Mouse (Mus musculus): ENCODE results near the gene Mertk. TPM values are rescaled to one million over a fixed set of nuclear protein-coding genes. Genes with fewer than 3 reads are reported as not detected.

The Mertk gene
- polyA plus RNA-seq, 1 experiment from 2014 or later, result 4.9 TPM

DNA sequence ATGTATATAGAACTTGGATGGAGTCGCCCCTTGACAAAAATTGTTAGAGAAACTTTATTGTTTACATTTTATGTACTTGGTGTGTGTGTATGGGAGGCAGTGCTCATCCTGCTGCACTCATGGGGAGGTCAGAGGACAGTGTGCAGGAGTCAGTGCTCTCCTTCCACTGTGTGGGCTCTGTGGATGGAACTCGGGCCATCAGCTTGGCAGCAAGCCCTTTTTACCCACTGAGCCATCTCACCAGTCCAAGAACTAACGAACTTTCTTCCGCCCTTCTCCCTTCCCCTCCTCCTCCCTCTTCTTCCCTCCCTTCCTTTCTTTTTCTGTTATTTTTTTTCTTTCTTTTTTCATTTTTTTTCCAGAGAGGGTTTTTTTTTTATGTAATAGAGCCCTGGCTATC, 29.3 kb downstream of the Mertk start:
- Histone ChIP-seq H3K9ac (ENCODE audit: low read depth, low read length) (no peak overlapping the region), H3K9me3 (ENCODE audit: control insufficient read depth, low read length) (no peaks in the 10 kb centered on the region), H3K4me2 (no peak overlapping the region), H3K4me3 (ENCODE audit: low read depth, low read length) (no peak overlapping the region), H3K27me3 (replicated peaks; ENCODE audit: control insufficient read depth, insufficient read depth, low read length) (no peaks in the 10 kb centered on the region), H3K27ac (ENCODE audit: low read depth, low read length) (no peak overlapping the region), H3K4me1 (replicated peaks; ENCODE audit: control insufficient read depth, insufficient read depth, low read length) (no peaks in the 10 kb centered on the region), H3K36me3 (ENCODE audit: control insufficient read depth, insufficient read depth, low read length) (no peaks in the 10 kb centered on the region)
- DNase-seq (ENCODE audit: low spot score) (no peak), ATAC-seq (replicated peaks; ENCODE audit: low FRiP score) (no peak)
- WGBS, result 67% methylated on average over 4 of the region's 4 CpGs

DNA sequence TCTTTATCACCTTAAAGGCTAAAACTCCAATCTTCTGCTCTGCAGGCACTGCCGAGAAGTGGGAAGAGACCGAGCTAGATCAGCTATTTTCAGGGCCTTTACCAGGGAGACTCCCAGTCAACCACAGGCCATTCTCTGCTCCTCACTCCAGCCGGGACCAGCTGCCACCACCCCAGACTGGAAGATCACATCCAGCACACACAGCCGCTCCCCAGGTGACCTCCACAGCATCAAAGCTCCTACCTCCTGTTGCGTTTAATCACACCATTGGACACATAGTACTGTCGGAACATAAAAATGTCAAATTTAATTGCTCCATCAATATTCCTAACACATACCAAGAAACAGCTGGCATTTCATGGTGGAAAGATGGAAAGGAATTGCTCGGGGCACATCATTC, 30.4 kb downstream of the Mertk start:
- H3K27ac ChIP-seq (ENCODE audit: low read depth, low read length), result no peak overlapping the region
- H3K9ac ChIP-seq (ENCODE audit: low read depth, low read length), result no peak overlapping the region
- ATAC-seq (replicated peaks; ENCODE audit: low FRiP score), result no peak
- no peaks in the 10 kb centered on the region for H3K4me1 ChIP-seq (replicated peaks; ENCODE audit: control insufficient read depth, insufficient read depth, low read length)
- no peaks in the 10 kb centered on the region for H3K36me3 ChIP-seq (ENCODE audit: control insufficient read depth, insufficient read depth, low read length)
- no peak overlapping the region for H3K4me2 ChIP-seq
- WGBS, result 74% methylated on average over 7 of the region's 7 CpGs
- no peak overlapping the region for H3K4me3 ChIP-seq (ENCODE audit: low read depth, low read length)
- H3K27me3 ChIP-seq (replicated peaks; ENCODE audit: control insufficient read depth, insufficient read depth, low read length), result no peaks in the 10 kb centered on the region
- H3K9me3 ChIP-seq (ENCODE audit: control insufficient read depth, low read length), result no peaks in the 10 kb centered on the region
- DNase-seq (ENCODE audit: low spot score), result no peak

DNA sequence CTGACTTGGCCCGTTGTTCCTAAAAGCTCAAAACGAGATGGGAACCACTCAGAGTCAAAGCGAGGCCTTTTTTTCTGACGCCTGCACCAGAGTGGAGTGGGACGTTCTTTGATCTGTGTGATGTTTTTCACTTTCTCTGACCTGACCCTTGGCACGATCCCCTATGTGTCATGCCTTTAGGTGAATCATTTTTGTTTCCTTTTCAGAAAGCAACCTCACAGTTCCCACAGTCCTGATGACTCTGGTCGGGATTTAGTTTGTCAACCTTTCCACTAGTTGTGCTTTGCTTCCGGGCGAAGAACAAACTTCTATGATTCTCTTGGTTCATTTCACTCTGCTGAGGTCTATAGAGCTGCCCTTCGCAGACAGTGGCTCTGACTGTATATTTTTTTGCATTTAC, 32.8 kb downstream of the Mertk start:
- Histone ChIP-seq H3K9me3 (ENCODE audit: control insufficient read depth, low read length) (no peaks in the 10 kb centered on the region), H3K27ac (ENCODE audit: low read depth, low read length) (no peak overlapping the region), H3K4me1 (replicated peaks; ENCODE audit: control insufficient read depth, insufficient read depth, low read length) (no peaks in the 10 kb centered on the region), H3K27me3 (replicated peaks; ENCODE audit: control insufficient read depth, insufficient read depth, low read length) (no peaks in the 10 kb centered on the region), H3K4me3 (ENCODE audit: low read depth, low read length) (no peak overlapping the region), H3K36me3 (ENCODE audit: control insufficient read depth, insufficient read depth, low read length) (no peaks in the 10 kb centered on the region), H3K9ac (ENCODE audit: low read depth, low read length) (no peak overlapping the region), H3K4me2 (no peak overlapping the region)
- ATAC-seq (replicated peaks; ENCODE audit: low FRiP score), result no peak
- no peak for DNase-seq (ENCODE audit: low spot score)
- WGBS, result 80% methylated on average over 10 of the region's 10 CpGs

DNA sequence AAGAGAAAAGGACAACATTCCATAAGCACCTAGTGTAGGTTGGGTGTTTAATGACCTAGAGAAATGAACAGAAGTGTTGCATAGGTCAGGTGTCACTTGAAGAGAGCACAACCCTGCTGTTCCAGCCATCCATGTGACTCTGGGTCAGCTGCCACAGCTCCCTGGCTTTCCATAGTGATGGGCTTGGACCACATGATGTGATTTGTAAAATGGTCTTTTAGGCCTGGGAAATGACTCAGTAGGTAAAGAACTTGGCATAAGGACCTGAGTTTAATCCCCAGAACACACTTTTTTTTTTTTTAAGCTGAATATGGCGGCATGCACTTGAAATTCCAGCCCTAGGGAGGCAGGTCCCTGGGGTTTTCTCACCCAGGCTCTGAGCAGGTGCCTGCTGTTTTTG, 33.2 kb downstream of the Mertk start:
- no peak overlapping the region for H3K9ac ChIP-seq (ENCODE audit: low read depth, low read length)
- no peak for DNase-seq (ENCODE audit: low spot score)
- H3K9me3 ChIP-seq (ENCODE audit: control insufficient read depth, low read length), result no peaks in the 10 kb centered on the region
- H3K27me3 ChIP-seq (replicated peaks; ENCODE audit: control insufficient read depth, insufficient read depth, low read length), result no peaks in the 10 kb centered on the region
- no peak overlapping the region for H3K27ac ChIP-seq (ENCODE audit: low read depth, low read length)
- no peak for ATAC-seq (replicated peaks; ENCODE audit: low FRiP score)
- H3K4me2 ChIP-seq, result no peak overlapping the region
- H3K36me3 ChIP-seq (ENCODE audit: control insufficient read depth, insufficient read depth, low read length), result no peaks in the 10 kb centered on the region
- no peak overlapping the region for H3K4me3 ChIP-seq (ENCODE audit: low read depth, low read length)
- WGBS, result 77% methylated on average over 1 of the region's 1 CpGs
- no peaks in the 10 kb centered on the region for H3K4me1 ChIP-seq (replicated peaks; ENCODE audit: control insufficient read depth, insufficient read depth, low read length)

DNA sequence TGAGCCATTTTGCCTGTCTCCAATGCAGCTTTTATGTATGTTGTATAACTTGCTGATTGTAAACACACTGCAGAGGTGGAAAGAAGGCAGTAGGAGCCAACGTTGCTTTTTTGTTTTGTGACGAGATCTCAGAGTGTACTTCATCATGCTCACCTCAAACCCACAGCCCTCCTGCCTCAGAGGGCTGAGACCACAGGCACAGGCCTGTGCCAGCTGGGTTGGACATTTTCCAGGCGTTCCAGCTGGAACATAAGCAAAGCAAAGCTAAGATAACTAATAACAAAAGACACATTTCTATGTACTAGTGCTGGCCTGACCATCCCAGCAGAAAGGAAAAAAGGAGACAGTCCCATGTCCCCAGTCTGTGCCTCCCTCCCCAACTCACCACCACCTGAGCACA, 36.3 kb downstream of the Mertk start:
- Histone ChIP-seq H3K27me3 (replicated peaks; ENCODE audit: control insufficient read depth, insufficient read depth, low read length) (no peaks in the 10 kb centered on the region), H3K4me1 (replicated peaks; ENCODE audit: control insufficient read depth, insufficient read depth, low read length) (no peaks in the 10 kb centered on the region), H3K4me2 (no peak overlapping the region), H3K9me3 (ENCODE audit: control insufficient read depth, low read length) (no peaks in the 10 kb centered on the region), H3K4me3 (ENCODE audit: low read depth, low read length) (no peak overlapping the region), H3K9ac (ENCODE audit: low read depth, low read length) (no peak overlapping the region), H3K36me3 (ENCODE audit: control insufficient read depth, insufficient read depth, low read length) (no peaks in the 10 kb centered on the region), H3K27ac (ENCODE audit: low read depth, low read length) (no peak overlapping the region)
- 69% methylated on average over 3 of the region's 3 CpGs for WGBS
- ATAC-seq (replicated peaks; ENCODE audit: low FRiP score) (no peak), DNase-seq (ENCODE audit: low spot score) (no peak)

DNA sequence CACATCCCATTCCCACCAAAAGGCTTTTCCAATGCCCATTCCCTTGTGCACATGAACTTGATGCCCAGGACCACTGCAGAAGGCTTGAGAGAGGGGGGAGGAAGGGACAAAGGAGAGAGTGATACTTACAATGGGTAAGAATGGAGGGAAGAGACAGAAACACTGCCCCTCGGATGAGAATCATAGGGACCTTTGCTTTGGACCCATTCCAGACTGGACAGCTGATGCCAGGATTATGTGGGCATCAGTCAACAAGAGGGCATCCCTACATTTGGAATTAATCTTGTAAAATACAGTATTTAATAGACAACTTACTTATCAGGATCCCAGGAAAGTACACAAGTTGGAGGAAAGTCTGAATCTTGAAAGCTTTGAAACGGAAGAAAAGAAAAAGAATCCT, 38.3 kb downstream of the Mertk start:
- no peak overlapping the region for H3K9ac ChIP-seq (ENCODE audit: low read depth, low read length)
- H3K36me3 ChIP-seq (ENCODE audit: control insufficient read depth, insufficient read depth, low read length), result no peaks in the 10 kb centered on the region
- H3K4me1 ChIP-seq (replicated peaks; ENCODE audit: control insufficient read depth, insufficient read depth, low read length), result no peaks in the 10 kb centered on the region
- H3K4me2 ChIP-seq, result no peak overlapping the region
- DNase-seq (ENCODE audit: low spot score) (no peak), ATAC-seq (replicated peaks; ENCODE audit: low FRiP score) (no peak)
- H3K9me3 ChIP-seq (ENCODE audit: control insufficient read depth, low read length), result no peaks in the 10 kb centered on the region
- H3K27ac ChIP-seq (ENCODE audit: low read depth, low read length), result no peak overlapping the region
- WGBS, result 83% methylated on average over 2 of the region's 2 CpGs
- no peak overlapping the region for H3K4me3 ChIP-seq (ENCODE audit: low read depth, low read length)
- no peaks in the 10 kb centered on the region for H3K27me3 ChIP-seq (replicated peaks; ENCODE audit: control insufficient read depth, insufficient read depth, low read length)

DNA sequence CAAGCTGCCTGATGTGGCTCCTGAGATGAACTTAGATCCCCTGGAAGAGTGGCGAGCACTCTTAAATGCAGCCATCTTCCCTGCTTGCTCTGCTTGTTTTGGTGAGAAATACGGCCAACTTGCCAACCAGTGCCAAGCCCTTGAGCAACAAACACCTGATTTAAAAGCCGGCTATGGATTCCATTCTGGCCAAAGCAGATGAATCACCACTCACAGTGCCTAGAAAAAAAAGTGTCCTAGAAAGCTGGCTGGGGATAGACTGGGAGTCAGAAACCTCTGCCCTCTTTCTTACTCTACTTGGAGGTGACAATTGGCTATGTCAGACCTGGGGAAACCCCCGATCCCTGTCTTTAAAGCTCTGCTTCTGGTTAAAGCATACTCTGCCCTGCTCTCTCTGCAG, 39.0 kb downstream of the Mertk start:
- no peak overlapping the region for H3K9ac ChIP-seq (ENCODE audit: low read depth, low read length)
- H3K36me3 ChIP-seq (ENCODE audit: control insufficient read depth, insufficient read depth, low read length), result no peaks in the 10 kb centered on the region
- no peaks in the 10 kb centered on the region for H3K27me3 ChIP-seq (replicated peaks; ENCODE audit: control insufficient read depth, insufficient read depth, low read length)
- no peak for ATAC-seq (replicated peaks; ENCODE audit: low FRiP score)
- no peak for DNase-seq (ENCODE audit: low spot score)
- no peak overlapping the region for H3K4me2 ChIP-seq
- no peaks in the 10 kb centered on the region for H3K4me1 ChIP-seq (replicated peaks; ENCODE audit: control insufficient read depth, insufficient read depth, low read length)
- no peak overlapping the region for H3K4me3 ChIP-seq (ENCODE audit: low read depth, low read length)
- 81% methylated on average over 4 of the region's 4 CpGs for WGBS
- no peaks in the 10 kb centered on the region for H3K9me3 ChIP-seq (ENCODE audit: control insufficient read depth, low read length)
- H3K27ac ChIP-seq (ENCODE audit: low read depth, low read length), result no peak overlapping the region

DNA sequence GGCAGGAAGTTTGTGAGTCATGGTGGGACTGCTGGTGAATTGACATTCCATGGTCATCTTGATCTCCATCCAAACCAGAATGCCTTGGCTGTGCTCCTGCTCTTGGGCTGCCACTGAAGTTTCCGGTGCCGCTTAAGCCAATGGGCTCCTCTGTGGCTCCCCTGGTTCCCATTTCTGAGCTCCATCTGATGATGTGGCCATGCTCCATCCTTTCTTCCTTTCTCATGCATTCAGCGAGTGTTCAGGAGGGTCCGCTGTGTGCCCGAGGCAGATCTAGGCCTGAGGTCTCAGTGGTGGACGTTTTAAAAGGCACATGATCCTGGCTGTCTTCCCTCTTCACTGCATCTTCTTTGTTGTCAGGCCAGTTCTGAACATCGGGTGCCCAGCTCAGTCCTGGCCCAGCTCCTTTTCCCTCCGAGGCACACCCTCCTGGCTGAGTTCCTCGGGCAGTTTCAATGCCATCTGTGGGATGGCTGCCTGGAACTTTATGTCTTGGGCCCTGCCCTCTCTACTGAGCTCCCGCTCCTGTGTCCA, 40.0 kb downstream of the Mertk start:
- no peaks in the 10 kb centered on the region for H3K27me3 ChIP-seq (replicated peaks; ENCODE audit: control insufficient read depth, insufficient read depth, low read length)
- H3K4me3 ChIP-seq (ENCODE audit: low read depth, low read length), result no peak overlapping the region
- DNase-seq (ENCODE audit: low spot score), result no peak
- no peak overlapping the region for H3K4me2 ChIP-seq
- H3K36me3 ChIP-seq (ENCODE audit: control insufficient read depth, insufficient read depth, low read length), result no peaks in the 10 kb centered on the region
- no peak for ATAC-seq (replicated peaks; ENCODE audit: low FRiP score)
- H3K9ac ChIP-seq (ENCODE audit: low read depth, low read length), result no peak overlapping the region
- H3K4me1 ChIP-seq (replicated peaks; ENCODE audit: control insufficient read depth, insufficient read depth, low read length), result no peaks in the 10 kb centered on the region
- H3K27ac ChIP-seq (ENCODE audit: low read depth, low read length), result no peak overlapping the region
- no peaks in the 10 kb centered on the region for H3K9me3 ChIP-seq (ENCODE audit: control insufficient read depth, low read length)
- 86% methylated on average over 10 of the region's 10 CpGs for WGBS

DNA sequence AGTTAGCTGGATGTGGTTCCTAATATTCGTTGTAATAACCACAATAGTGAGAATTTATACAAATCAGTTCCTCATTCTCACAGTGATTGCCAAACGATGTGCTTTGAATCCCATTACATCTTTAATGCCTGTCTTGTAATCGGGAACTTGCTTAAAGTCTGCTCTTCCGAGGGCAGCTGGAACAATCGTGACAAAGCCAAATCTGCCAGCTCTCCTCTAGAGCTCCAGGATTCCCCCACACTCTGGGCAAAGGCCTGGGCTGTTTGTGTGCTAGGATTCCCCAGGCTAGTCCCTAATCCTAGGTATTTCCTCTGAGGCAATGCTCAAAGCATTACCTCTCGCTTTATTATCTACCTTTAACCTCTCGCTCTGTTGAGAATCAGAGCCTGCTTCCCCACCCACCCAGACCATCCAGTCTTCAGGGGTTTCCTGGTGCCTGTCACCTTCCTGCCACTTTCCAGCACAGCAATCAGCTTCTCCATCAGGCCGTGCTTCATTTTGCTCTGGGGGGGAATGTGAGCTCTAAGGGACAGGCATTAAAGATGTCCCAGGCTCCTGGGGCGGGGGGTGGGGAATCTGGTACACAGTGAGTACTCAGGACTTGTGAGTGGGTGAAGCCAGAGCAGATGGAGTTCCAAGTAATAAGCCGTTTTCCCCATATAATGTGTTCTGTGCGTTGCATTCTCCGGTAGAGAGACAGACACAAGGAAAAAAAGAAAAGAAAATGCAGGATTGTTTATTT, 47.3 kb downstream of the Mertk start:
- no peak overlapping the region for H3K4me2 ChIP-seq
- no peak overlapping the region for H3K4me3 ChIP-seq (ENCODE audit: low read depth, low read length)
- ATAC-seq (replicated peaks; ENCODE audit: low FRiP score) (no peak), DNase-seq (ENCODE audit: low spot score) (no peak)
- H3K4me1 ChIP-seq (replicated peaks; ENCODE audit: control insufficient read depth, insufficient read depth, low read length), result no peaks in the 10 kb centered on the region; the same call in 1 of the 2 replicates
- H3K9ac ChIP-seq (ENCODE audit: low read depth, low read length), result no peak overlapping the region
- WGBS, result 59% methylated on average over 12 of the region's 12 CpGs
- no peaks in the 10 kb centered on the region for H3K27me3 ChIP-seq (replicated peaks; ENCODE audit: control insufficient read depth, insufficient read depth, low read length)
- no peaks in the 10 kb centered on the region for H3K36me3 ChIP-seq (ENCODE audit: control insufficient read depth, insufficient read depth, low read length)
- H3K9me3 ChIP-seq (ENCODE audit: control insufficient read depth, low read length), result no peaks in the 10 kb centered on the region
- no peak overlapping the region for H3K27ac ChIP-seq (ENCODE audit: low read depth, low read length)

All from liver, embryonic 11.5 days (tissue).